Mouse (Mus musculus) gonadal fat pad, adult 2 months (tissue): ENCODE data around the gene Foxc1. TPM values are rescaled to one million over a fixed set of nuclear protein-coding genes. Genes with fewer than 3 reads are reported as not detected.

Source experiments
- DNase-seq: peaks from one replicate; pipeline ENCODE4 v3.0.0-alpha.2; 2012; ENCODE audit warnings: low read depth
- polyA plus RNA-seq: library from polyadenylated mRNA; depleted of rRNA; stranded (reverse); fragments of >200 nt; gene quantifications from 2 replicates; pipeline ENCODE4 v1.2.3, GENCODE M21; 2012; rRNA removed

Foxc1 gene
- 1.1 and 2.0 TPM in 2 replicates for polyA plus RNA-seq

- no peak for DNase-seq
Observed at GRCm38 (mm10) chr13:31806428-31806832, at the start of gene Foxc1. Gene Foxc1 (plus strand): TSS chr13:31806633.

GRCm38 (mm10) chr13:31760411-31760810 lies 46.0 kb upstream of the Foxc1 start:
- no peak for DNase-seq

GRCm38 (mm10) chr13:31761057-31761456 lies 45.4 kb upstream of the Foxc1 start:
- DNase-seq: no peak

- DNase-seq: no peak
Observed at GRCm38 (mm10) chr13:31764419-31764818, 42.0 kb upstream of the Foxc1 start.

- no peak for DNase-seq
Observed at GRCm38 (mm10) chr13:31765564-31765963, 40.9 kb upstream of the Foxc1 start.

- DNase-seq: no peak
Observed at GRCm38 (mm10) chr13:31772882-31773281, 33.6 kb upstream of the Foxc1 start.

- DNase-seq: no peak
Observed at GRCm38 (mm10) chr13:31775762-31776161, 30.7 kb upstream of the Foxc1 start.

- no peak for DNase-seq
Observed at GRCm38 (mm10) chr13:31779281-31779981, 27.0 kb upstream of the Foxc1 start.

- peak; percentile 94 for DNase-seq
Observed at GRCm38 (mm10) chr13:31780299-31780698, 26.1 kb upstream of the Foxc1 start.

- DNase-seq: peak; percentile 89
Observed at GRCm38 (mm10) chr13:31782063-31782462, 24.4 kb upstream of the Foxc1 start.

- no peak for DNase-seq
Observed at GRCm38 (mm10) chr13:31784757-31785156, 21.7 kb upstream of the Foxc1 start.

- no peak for DNase-seq
Observed at GRCm38 (mm10) chr13:31792480-31793132, 13.8 kb upstream of the Foxc1 start.

- no peak for DNase-seq
Observed at GRCm38 (mm10) chr13:31793163-31793562, 13.3 kb upstream of the Foxc1 start.

- no peak for DNase-seq
Observed at GRCm38 (mm10) chr13:31797346-31797745, 9.1 kb upstream of the Foxc1 start.

- no peak for DNase-seq
Observed at GRCm38 (mm10) chr13:31798075-31798474, 8.4 kb upstream of the Foxc1 start.

GRCm38 (mm10) chr13:31800581-31801576 lies 5.6 kb upstream of the Foxc1 start:
- no peak for DNase-seq

- DNase-seq: no peak
Observed at GRCm38 (mm10) chr13:31801703-31802305, 4.6 kb upstream of the Foxc1 start.

- DNase-seq: no peak
Observed at GRCm38 (mm10) chr13:31802447-31802846, 4.0 kb upstream of the Foxc1 start.

- no peak for DNase-seq
Observed at GRCm38 (mm10) chr13:31803166-31804093, 3.0 kb upstream of the Foxc1 start.

- no peak for DNase-seq
Observed at GRCm38 (mm10) chr13:31804571-31804970, 1.9 kb upstream of the Foxc1 start.
